Mouse (Mus musculus) ES-Bruce4 (cell line): ENCODE results near the gene Fbh1.

Source experiments
- CTCF ChIP-seq: IDR thresholded peaks from one replicate; pipeline ENCODE4 v1.8.1; 2011; ENCODE audit warnings: low read depth, low read length
- EP300 ChIP-seq: IDR thresholded peaks from 2 replicates; pipeline ENCODE4 v1.6.1; 2011; ENCODE audit warnings: low read depth, low read length; ENCODE audit not compliant: insufficient read depth
- POLR2A ChIP-seq: IDR thresholded peaks from one replicate; pipeline ENCODE4 v1.8.1; 2011; ENCODE audit warnings: low read length; ENCODE audit not compliant: insufficient read depth

DNA sequence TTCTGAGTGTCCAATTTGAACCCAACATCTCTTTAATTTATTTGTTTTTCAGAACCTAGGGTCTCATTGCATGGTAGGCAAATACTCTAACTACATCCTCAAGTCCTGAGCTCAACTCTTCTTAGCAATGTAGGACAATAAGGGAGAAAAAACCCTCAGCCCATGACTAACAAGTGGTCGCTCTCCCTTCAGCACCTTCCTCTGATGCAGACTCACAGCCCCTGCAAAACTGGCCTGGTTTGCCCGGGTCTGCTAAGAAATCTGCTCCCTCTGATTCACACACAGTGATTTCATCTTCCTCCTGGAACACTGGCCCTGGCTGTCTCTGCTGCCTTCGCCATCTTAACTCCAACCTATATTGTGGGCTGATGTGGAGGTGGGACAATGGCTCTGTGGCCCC is 48.3 kb downstream of the Fbh1 start:
- TF ChIP-seq POLR2A (no peak), CTCF (no peak), EP300 (no peak)
